27 mouse cellular contexts compared by ENCODE assay signal in the genomic region with DNA sequence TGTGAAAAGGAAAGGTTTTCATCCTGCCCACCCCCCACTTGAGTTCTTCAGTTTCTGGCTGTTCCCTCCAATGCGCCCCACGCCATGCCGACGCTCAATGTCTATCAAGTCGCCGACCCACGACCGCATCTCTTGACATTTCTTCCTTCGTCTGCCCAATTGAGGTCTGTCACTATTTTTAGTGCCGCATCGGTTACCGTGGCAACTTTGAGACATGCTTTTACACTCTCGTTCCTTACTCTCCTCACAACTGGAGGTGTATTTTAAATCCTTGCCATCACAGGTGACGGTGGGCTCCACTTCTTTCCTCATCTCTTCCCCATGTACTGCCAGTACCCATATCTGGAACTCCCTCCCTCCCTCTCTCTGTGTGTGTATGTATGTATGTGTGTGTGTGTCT. TPM values are rescaled to one million over a fixed set of nuclear protein-coding genes. Genes with fewer than 3 reads are reported as not detected.
A peak's percentile ranks its signal among the peaks of the same experiment; 100 is the strongest.
DNase-seq lines count a peak whose midpoint lies in the region; ATAC-seq lines count a peak whose summit lies in the region.
"Had no signal": no experiment of that assay in that cellular context is flagged by ENCODE, and none has a peak within 500 bp of the region (broad histone marks: within the 10 kb centered on the region; RNA-seq: fewer than 3 reads in every experiment).

No protein-coding gene starts in this region.

- H3K4me2 ChIP-seq in forebrain, embryonic 14.5 days (ENCODE audit: low read length): no peak overlapping the region
- H3K4me2 ChIP-seq in midbrain, embryonic 14.5 days (ENCODE audit: low read length): no peak overlapping the region
- H3K4me2 ChIP-seq: embryonic facial prominence, embryonic 12.5 days; hindbrain, embryonic 13.5 days; limb, embryonic 13.5 days; liver, embryonic 11.5 days; lung, embryonic 15.5 days; midbrain, embryonic 11.5 days had no signal

- ATAC-seq in forebrain, embryonic 14.5 days: no peak
- no peak for ATAC-seq in midbrain, embryonic 14.5 days (ENCODE audit: low FRiP score, low TSS enrichment)
- ATAC-seq: intestine, postnatal 0 days had no signal

- H3K27me3 ChIP-seq in forebrain, embryonic 14.5 days (replicated peaks; ENCODE audit: control insufficient read depth, insufficient read depth, low read length): no peaks in the 10 kb centered on the region
- H3K27me3 ChIP-seq in forebrain, embryonic 10.5 days (ENCODE audit: poor library complexity, severe bottlenecking): no peaks in the 10 kb centered on the region
- H3K27me3 ChIP-seq in midbrain, embryonic 14.5 days (ENCODE audit: control insufficient read depth, insufficient read depth, low read length): no peaks in the 10 kb centered on the region
- H3K27me3 ChIP-seq in midbrain, embryonic 10.5 days (ENCODE audit: low read depth, poor library complexity, severe bottlenecking): no peaks in the 10 kb centered on the region
- H3K27me3 ChIP-seq: embryonic facial prominence, embryonic 12.5 days; hindbrain, embryonic 13.5 days; limb, embryonic 13.5 days; lung, embryonic 15.5 days had no signal

- 79% methylated on average over 14 of the region's 14 CpGs for WGBS in forebrain, embryonic 14.5 days
- WGBS in forebrain, embryonic 10.5 days: 91% methylated on average over 14 of the region's 14 CpGs
- 56% methylated on average over 14 of the region's 14 CpGs for WGBS in midbrain, embryonic 14.5 days
- 71% methylated on average over 14 of the region's 14 CpGs for WGBS in midbrain, embryonic 10.5 days

- H3K4me1 ChIP-seq in forebrain, embryonic 14.5 days (ENCODE audit: control insufficient read depth, insufficient read depth, low read length): no peaks in the 10 kb centered on the region
- no peaks in the 10 kb centered on the region; the same call in 1 of the 2 replicates for H3K4me1 ChIP-seq in forebrain, embryonic 10.5 days
- no peaks in the 10 kb centered on the region for H3K4me1 ChIP-seq in midbrain, embryonic 14.5 days (ENCODE audit: control insufficient read depth, insufficient read depth, low read length)
- H3K4me1 ChIP-seq in midbrain, embryonic 10.5 days: peaks cover 12% of the 10 kb centered on the region
- H3K4me1 ChIP-seq: hindbrain, embryonic 13.5 days; lung, embryonic 15.5 days had no signal

- H3K9me3 ChIP-seq in forebrain, embryonic 14.5 days (replicated peaks; ENCODE audit: control insufficient read depth, low read length): no peaks in the 10 kb centered on the region
- H3K9me3 ChIP-seq in forebrain, embryonic 10.5 days: no peaks in the 10 kb centered on the region
- no peaks in the 10 kb centered on the region for H3K9me3 ChIP-seq in midbrain, embryonic 14.5 days (ENCODE audit: control insufficient read depth, low read length)
- no peaks in the 10 kb centered on the region for H3K9me3 ChIP-seq in midbrain, embryonic 10.5 days (replicated peaks)
- H3K9me3 ChIP-seq: embryonic facial prominence, embryonic 12.5 days; heart, embryonic 10.5 days; hindbrain, embryonic 13.5 days; limb, embryonic 13.5 days; lung, embryonic 15.5 days had no signal

- no peak overlapping the region for H3K4me3 ChIP-seq in forebrain, embryonic 14.5 days (ENCODE audit: low read depth, low read length)
- H3K4me3 ChIP-seq in forebrain, embryonic 10.5 days: no peak overlapping the region
- no peak overlapping the region for H3K4me3 ChIP-seq in midbrain, embryonic 14.5 days (replicated peaks; ENCODE audit: low read depth, low read length)
- H3K4me3 ChIP-seq in midbrain, embryonic 10.5 days: no peak overlapping the region
- H3K4me3 ChIP-seq: embryonic facial prominence, embryonic 12.5 days; heart, embryonic 10.5 days; hindbrain, embryonic 13.5 days; limb, embryonic 13.5 days; lung, embryonic 15.5 days had no signal

- no peaks in the 10 kb centered on the region for H3K36me3 ChIP-seq in forebrain, embryonic 14.5 days (ENCODE audit: control insufficient read depth, insufficient read depth, low read length)
- H3K36me3 ChIP-seq in forebrain, embryonic 10.5 days (replicated peaks): no peaks in the 10 kb centered on the region
- H3K36me3 ChIP-seq in midbrain, embryonic 14.5 days (ENCODE audit: control insufficient read depth, insufficient read depth, low read length): no peaks in the 10 kb centered on the region
- no peaks in the 10 kb centered on the region for H3K36me3 ChIP-seq in midbrain, embryonic 10.5 days
- H3K36me3 ChIP-seq: embryonic facial prominence, embryonic 12.5 days; G1E; heart, embryonic 10.5 days; hindbrain, embryonic 13.5 days; limb, embryonic 13.5 days; lung, embryonic 15.5 days had no signal

- H3K27ac ChIP-seq in forebrain, embryonic 14.5 days (ENCODE audit: low read depth, low read length): no peak overlapping the region
- no peak overlapping the region for H3K27ac ChIP-seq in forebrain, embryonic 10.5 days
- no peak overlapping the region for H3K27ac ChIP-seq in midbrain, embryonic 14.5 days (replicated peaks; ENCODE audit: low read depth, low read length)
- H3K27ac ChIP-seq in midbrain, embryonic 10.5 days (replicated peaks): no peak overlapping the region
- H3K27ac ChIP-seq: embryonic facial prominence, embryonic 12.5 days; heart, embryonic 10.5 days; hindbrain, embryonic 13.5 days; limb, embryonic 13.5 days; lung, embryonic 15.5 days had no signal

- peak; percentile 28 for DNase-seq in forebrain, embryonic 14.5 days (ENCODE audit: low spot score)
- DNase-seq in forebrain, embryonic 10.5 days (ENCODE audit: extremely low spot score, low spot score): no peak
- DNase-seq in midbrain, embryonic 14.5 days: peak; percentile 62
- no peak for DNase-seq in midbrain, embryonic 10.5 days (ENCODE audit: low spot score)
- DNase-seq in right cerebral cortex, adult 2 months (ENCODE audit: low spot score in 2 of 2): peak; percentile 21 to 28
- DNase-seq in right cerebral cortex, postnatal 25 days: no peak
- peak; percentile 16 for DNase-seq in right cerebral cortex, postnatal 14 days
- DNase-seq in thymus, postnatal 10 days (ENCODE audit: low spot score in 2 of 2): no peak
- DNase-seq: adrenal gland, postnatal 25 days; cerebellum, adult 8-10 months; cerebellum, postnatal 25 days; gastrocnemius, postnatal 25 days; heart, adult 11 months; heart, postnatal 36 days; kidney, adult 9 months; kidney, postnatal 10 days; layer of hippocampus, postnatal 36 days; thymus, postnatal 25 days had no signal

- H3K9ac ChIP-seq in forebrain, embryonic 14.5 days (ENCODE audit: low read length): no peak overlapping the region
- no peak overlapping the region for H3K9ac ChIP-seq in midbrain, embryonic 14.5 days (replicated peaks; ENCODE audit: low read length)
- H3K9ac ChIP-seq: embryonic facial prominence, embryonic 12.5 days; hindbrain, embryonic 13.5 days; limb, embryonic 13.5 days; lung, embryonic 15.5 days had no signal

RNA-seq across cellular contexts. Expression of a gene that starts 11.0 kb away (rescaled TPM):
- polyA plus RNA-seq in forebrain, embryonic 14.5 days (2014; fragmentation: Nextera tagmentation; extraction: Ambion mirVana): 3.0 and 4.3 TPM in 2 replicates
- polyA plus RNA-seq in forebrain, embryonic 10.5 days (2016; fragmentation: Nextera tagmentation; extraction: Ambion mirVana): 0.07 and 0.09 TPM in 2 replicates
- 1.9 and 2.5 TPM in 2 replicates for polyA plus RNA-seq in midbrain, embryonic 14.5 days (2014; fragmentation: Nextera tagmentation; extraction: Ambion mirVana)
- 0.25 and 0.36 TPM in 2 replicates for polyA plus RNA-seq in midbrain, embryonic 10.5 days (2016; fragmentation: Nextera tagmentation; extraction: Ambion mirVana)
- polyA plus RNA-seq: G1E had no signal

Comparison
In these comparisons a context has a peak if more than half of its experiments do, and no peak if none do; other contexts are left out.
1. DNase-seq: peak in forebrain, embryonic 14.5 days (single experiment), midbrain, embryonic 14.5 days (single experiment), right cerebral cortex, adult 2 months (2 of 2) and right cerebral cortex, postnatal 14 days (single experiment); none in forebrain, embryonic 10.5 days (single experiment), midbrain, embryonic 10.5 days (single experiment), right cerebral cortex, postnatal 25 days (single experiment) and thymus, postnatal 10 days (0 of 2).